Mouse (Mus musculus) cerebellum, adult 11 months (tissue): ENCODE data around the gene Ubc.
"Not testable (repeated sequence)": the region's sequence is repeated elsewhere in the genome, so short reads cannot be mapped to it uniquely, and the experiment has no call there.

ENCODE experiments used
- DNase-seq: peaks from one replicate; pipeline ENCODE4 v3.0.0; 2022

Gene Ubc

DNA sequence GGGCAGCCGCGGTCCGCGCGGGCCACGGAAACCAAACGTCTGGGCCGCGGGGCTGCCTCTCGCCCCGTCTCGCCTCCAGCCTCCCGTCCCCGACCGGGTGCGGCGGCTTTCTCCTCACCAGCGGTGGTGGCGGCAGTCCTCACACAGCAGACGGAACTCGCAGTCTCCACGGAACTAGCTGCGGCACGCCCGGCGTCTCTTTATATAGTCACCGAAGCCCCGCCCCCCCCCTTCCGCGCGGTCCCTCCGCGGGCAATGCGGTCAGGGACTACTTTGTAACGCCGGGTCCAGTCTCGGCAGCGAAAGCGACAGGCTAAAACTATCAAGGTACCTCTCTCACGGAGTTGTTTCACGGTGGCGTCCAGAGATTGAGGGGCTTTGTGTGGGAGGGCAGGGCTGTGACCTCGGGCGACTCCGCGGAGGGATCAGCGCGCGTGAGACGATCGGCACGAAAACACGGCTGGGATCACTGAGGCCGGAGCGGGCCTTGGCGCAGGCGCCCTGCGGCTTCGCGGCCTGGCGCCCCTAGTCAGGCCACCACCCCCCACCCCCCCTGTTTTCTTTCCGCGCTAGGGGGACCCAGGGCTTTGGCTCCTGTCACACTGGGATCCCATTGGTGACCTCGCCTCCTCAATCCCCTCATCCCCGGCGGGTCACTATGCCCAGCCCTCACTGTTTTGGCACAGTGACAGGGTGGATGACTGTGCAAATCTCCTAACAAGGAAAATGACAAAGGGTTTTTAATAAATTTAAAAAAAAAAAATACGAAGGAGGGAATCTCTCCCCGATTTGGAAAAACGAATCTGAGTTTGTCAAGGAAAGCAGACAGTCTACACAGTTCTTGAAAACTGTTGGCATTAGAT is at the start of gene Ubc:
Gene Ubc (minus strand): TSS at position 624 of the 863 bp plus-strand sequence.
- DNase-seq: peak; percentile 83

DNA sequence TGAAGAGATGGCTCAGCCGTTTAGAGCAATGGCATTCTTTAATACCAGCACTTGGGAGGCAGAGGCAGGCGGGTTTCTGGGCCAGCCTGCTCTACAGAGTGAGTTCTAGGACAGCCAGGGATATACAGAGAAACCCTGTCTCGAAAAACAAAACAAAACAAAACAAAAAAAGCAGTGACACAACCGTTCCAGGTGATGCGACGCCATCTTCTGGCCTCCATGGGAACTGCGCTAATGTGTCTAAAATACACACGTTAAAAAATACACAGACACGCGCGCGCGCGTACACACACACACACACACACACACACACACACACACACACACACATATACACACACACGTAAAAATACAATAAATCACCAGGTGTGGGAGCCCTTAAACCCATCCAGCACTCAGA is 44.3 kb upstream of the Ubc start:
- not testable (repeated sequence) for DNase-seq

DNA sequence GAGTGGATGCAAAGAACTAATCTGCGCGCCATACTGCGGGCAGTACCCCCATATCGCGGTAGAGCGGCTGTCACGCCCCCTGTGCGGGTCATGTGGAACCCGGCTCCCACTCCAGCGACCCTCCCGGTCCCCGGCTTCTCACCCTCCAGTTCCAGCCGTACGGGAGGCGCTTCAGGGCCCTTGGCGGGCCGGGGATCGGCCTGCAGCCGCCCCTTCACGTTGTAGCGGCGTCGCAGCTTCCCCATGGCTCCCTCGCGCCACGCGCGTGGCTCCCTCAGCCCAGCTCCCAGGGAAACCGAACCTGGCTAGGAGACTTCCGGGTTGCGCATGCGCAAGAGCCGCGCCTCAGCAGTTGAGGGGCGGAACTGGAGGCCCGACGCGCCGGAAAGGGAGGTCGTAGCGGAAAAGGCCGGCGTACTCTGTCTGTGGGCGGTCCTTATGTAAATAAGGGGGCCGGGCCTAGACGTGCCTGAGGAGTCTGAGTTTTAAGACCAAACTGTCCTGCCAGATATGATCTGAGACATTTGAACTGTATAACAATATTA is 43.9 kb upstream of the Ubc start, which contains the start of gene Dhx37:
Gene Dhx37 (minus strand): TSS at position 329 of the 545 bp plus-strand sequence.
- peak; percentile 93 for DNase-seq

DNA sequence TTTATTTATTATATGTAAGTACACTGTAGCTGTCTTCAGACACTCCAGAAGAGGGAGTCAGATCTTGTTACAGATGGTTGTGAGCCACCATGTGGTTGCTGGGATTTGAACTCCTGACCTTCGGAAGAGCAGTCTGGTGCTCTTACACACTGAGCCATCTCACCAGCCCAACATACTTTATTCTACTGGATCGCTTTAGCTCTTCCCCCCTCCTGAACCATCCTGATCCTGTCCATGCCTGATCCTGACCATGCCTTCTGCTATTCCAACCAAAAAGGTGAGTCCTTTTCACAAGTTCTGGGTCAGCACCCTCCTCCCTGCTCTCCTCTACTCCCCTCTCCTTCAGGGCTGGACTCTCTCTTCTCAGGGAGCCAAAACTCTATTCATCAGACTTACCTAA is 42.3 kb upstream of the Ubc start:
- not testable (repeated sequence) for DNase-seq

DNA sequence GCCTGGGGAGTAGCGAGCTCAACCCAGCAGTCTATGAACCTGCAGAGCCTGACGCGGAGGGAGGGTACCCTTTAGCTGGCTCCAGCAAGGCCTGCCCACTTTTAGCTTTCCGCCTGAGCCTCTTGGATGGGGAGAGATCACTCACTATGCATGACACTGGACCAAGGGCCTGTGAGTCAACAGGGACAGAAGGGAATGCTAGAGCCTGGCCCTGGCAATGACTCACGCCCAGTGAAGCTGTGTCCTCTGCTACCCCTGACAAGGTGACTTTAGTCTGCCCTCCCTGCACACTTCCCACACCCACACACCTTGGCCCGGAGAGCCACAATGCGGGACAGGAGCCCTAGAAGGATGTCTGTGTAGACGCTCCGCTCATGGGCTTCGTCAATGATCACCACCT is 36.3 kb upstream of the Ubc start:
- DNase-seq: no peak

DNA sequence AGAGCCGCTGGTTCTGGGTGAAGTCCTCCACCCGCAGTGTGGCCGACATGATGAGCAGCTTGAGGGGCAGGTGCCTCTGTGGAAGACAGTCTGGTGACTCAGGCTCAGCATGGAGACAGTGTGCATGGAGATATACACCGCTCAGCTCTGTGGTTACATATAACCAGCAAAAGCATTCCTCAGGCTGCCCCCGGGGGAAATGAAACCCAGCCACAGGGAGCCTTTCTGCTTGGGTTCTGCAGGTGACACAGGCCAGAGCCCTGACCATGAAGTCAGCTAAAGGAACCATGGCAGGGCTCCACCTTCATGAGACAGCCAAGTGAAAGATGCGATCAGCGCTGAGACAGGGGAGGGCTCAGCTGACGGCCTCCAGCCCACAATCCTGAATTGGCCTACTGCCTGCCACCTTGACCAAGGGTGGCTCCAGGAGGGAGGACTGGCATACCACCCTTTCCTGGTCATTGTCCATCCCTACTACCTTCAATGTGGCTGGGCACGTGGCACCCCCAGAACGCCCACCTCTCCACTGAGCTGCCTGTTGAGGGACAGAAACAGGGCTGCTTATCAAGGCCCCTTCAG is 35.8 kb upstream of the Ubc start:
- no peak for DNase-seq

DNA sequence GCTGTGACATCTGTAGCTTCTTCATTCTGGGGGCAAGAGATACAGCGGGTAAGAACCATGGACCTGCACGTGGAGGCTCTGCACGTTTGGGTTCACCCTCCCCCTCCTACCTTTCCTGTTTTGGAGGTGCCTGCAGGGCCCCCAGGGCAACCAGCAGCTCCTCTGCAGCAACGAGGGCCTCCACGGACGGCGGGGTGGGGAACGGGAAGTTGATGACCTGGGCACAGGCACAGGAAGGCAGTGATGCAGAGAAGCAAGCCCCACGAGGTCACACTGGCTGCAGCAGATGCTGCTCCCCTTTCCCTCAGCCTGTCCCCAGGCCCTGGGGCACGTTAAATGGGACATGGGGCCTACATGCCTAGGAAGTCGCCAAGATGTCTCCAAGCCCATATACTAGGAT is 29.1 kb upstream of the Ubc start:
- no peak for DNase-seq

DNA sequence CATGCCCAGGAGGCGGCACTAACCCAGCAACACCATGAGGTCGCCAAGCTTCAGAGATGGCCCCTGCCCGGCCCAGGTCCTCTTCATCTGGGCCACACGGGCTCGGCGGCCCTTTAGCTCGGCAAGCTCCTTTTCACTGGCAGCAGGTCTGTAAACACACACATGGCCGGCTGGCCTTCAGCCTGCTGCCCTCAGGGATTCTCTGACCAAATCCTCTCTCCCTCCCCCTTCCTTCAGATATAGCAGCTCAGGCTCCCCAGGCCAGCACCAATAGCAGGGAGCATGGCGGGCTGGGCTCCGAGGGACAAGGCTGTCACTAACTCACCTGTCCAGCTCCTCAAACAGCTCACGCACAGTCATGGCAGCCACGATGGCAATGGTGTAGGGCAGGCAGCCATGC is 28.6 kb upstream of the Ubc start:
- DNase-seq: peak; percentile 61

DNA sequence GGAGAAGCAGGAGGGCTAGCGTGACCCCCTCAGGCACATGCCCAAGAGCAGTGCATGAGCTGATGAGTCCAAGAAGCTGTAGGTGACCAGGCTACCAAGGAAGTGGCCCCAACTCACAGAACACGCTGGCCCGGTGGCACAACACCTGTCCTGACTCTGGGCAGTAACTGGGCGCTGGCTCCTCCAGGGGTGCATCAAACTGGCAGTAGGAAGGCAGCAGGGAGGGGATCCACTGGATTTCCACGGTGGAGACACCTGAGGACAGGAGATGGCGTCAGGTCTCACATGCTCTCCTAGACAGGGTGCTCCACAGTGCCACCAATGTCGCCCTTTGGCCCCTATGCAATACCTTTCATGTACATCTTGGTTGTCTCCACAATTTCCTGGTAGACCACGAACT is 26.2 kb upstream of the Ubc start:
- no peak for DNase-seq

DNA sequence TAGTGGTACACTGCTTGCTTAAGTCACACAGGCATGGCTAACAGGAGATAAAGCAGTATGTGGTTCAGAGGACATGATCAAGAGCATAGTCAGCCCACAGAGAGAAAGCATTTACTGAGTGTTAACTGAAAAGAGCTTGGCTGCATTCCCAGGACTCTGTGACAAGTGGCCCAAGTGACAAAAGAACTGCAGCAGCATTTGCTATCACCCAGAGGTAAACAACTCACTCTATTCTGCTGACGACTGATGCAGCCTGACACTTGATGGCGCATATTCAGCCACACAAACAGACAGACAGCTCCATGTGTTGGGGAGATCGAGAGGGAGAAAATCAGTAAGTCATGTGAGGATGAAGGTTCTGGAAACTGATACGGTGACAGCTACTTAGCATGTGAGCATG is 23.8 kb upstream of the Ubc start:
- DNase-seq: no peak

DNA sequence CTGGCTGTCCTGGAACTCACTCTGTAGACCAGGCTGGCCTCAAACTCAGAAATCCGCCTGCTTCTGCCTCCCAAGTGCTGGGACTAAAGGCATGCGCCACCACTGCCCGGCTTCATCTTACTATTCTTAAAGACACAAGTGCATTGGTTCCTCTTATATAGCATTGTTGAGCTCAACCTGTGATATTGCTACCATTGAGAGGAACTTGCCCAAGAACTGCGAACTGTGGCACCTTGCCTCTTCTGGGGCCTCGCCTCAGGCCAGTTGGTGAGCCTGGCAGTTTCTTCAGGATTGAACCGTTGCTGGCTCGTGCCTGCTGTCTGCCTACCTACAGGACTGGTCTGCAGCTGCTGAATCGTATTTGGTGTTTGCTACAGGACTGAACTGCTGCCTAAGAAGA is 22.5 kb upstream of the Ubc start:
- DNase-seq: not testable (repeated sequence)

DNA sequence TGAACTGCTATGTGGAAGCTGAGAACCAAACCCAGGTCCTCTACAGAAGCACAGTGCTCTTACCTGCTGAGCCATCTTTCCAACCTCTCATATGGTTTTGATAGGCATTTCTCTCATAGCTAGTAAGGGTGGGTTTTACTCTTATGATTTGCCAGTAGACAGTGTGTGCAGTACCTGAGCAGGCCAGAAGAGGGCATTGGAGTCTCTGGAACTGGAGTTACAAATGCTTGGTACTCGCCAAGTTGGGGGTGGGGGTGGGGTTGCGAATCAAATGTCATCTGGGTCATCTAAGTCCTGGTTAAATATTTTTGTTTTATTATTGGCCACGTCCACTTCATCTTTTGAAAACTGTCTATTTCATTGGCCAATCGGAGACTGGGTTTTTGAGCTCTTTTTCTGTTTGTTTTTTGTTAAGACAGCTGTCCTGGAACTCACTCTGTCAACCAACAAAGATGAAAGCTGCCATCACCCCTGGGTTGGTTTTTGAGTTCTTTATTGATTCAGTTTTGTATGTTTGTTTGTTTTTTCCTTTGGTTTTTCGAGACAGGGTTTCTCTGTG is 22.0 kb upstream of the Ubc start:
- DNase-seq: no peak

DNA sequence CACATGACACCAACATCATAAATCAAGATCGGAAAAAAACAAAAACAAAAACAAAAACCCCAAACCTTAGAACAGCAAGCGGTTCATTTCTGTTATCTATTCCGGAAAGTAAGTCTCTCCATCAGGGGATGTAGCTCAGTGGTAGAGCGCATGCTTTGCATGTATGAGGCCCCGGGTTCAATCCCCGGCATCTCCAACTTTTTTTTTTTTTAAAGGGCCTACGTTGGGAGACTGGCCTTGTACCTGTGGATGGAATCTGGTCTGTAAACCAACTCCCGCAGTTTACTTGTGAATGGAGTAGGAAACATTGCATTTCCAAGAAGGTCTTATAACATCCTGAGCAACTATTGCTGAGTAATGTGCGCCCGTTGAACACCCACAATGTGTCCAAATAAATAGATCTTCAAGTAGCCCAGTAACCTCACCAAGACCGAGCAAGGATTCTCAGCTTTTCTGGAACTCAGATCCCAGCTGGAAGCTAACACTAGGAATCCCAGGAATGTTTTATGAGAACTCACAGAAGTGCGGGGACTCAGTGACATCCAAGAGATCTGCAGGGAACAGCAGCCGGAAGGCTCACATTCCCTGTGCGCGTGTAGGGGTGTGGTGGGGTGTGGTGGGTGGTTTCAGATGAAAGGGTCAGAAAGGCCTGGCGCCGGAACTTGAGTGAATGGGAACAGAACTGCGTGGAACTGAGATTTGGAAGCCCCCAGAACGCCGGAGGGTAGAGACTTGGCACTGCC is 19.5 kb upstream of the Ubc start:
- DNase-seq: no peak

DNA sequence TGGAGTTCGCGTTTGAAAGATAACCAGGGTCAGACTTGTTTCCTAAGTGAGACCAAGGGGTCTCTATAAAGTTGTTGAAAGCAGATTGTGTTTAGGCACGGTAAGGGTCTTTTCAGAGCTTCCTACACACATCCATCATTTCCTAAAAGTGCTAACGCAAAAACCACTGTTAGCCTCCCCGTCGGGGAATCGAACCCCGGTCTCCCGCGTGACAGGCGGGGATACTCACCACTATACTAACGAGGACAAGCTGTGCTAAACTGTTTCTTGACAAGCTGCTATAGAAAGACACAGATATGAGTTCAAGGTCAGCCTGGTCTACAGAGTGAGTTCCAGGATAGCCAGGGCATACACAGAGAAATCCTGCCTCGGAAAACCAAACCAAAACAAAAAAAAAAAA is 18.8 kb upstream of the Ubc start:
- peak; percentile 60 for DNase-seq

DNA sequence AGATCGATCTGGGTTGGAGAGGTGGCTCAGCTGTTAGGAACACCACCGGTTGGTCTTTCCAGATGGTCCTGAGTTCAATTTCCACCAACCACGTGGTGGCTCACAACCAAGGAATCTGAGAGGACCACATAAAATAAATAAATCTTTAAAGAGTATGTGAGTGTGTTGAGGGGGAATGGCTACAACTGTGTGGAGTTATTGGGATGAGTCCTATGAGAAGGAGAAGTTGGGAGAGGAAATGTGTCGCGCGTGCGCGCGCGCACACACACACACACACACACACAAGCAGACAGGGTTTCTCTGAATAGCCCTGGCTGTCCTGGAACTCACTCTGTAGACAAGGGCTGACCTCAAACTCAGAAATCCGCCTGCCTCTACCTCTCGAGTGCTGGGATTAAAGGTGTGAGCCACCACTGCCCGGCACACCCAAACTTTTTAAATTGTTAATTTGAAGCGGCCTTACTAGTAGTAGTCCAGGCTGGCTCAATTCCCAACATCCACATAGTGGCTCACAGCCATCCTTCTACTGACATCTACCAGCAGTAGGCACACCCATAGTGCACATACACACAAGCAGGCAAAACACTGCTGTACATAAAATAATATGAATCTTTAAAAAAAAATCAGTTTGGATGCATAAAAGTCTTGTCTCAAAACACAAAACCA is 18.0 kb upstream of the Ubc start:
- no peak for DNase-seq

DNA sequence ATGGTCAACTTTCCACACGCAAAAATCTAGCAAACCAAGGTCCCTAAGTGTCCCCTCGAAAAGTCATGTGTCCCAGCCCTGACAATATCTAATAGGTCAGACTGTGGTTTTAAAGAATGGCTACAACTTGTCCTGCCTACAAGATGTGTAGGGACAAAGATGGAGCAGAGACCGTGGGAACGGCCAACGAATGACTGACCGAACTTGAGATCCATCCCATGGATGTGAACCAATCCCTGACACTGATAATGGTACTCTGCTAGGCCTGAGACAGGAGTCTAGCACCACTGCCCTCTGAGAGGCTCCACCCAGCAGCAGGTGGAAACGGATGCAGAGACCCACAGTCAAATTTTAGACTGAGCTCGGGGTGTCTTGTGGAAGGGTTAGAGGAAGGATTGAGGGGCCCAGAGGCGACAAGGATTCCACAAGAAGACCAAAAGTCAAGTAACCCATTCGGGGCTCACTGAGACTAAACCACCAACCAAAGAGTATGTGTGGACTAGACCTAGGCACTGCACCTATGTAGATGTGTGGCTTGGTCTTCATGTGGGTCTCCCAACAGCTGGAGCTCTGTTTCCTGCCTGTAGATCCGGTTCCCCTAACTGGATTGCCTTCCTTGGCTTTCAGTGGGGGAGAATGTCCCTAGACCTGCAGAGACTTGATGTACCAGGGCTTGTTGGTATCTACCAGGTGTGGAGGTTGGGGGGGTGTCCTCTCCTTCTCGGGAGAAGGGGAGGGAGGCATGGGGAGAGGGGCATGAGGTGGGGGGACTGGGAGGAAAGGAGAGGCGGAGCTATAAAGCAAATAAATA is 17.2 kb upstream of the Ubc start:
- no peak for DNase-seq

DNA sequence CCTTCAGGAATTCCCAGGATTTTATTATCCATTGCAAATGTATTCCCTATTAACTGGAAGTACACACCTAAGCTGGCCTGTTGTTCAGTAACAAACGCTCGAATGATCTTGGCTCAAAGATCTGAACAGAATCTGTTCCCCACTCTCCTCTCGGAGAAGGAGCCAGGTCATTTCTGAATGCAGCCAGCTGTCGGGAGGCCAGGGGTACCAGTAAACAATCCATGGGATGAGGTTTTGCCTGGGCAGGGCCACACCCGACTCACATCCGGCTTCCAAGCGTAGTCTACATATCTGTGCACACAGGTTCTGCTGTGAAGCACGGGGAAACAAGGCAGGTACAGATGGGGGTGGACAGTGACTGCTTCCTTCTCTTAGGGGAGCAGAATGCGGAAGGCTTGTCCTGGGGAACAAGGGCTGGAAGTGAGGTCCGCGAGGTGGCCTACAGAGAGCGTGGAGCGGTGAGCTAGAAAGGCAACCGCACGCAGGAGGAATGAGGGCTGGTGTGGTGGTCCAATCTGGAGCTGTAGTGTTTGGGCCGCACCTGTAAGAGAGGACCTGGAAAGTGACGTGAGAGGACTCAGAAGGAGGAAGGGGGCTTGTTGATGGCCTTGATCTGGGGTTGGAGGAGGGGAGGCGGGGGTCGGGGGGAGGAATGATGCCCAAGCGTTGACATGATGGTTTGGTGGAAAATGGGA is 16.5 kb upstream of the Ubc start:
- peak; percentile 60 for DNase-seq

DNA sequence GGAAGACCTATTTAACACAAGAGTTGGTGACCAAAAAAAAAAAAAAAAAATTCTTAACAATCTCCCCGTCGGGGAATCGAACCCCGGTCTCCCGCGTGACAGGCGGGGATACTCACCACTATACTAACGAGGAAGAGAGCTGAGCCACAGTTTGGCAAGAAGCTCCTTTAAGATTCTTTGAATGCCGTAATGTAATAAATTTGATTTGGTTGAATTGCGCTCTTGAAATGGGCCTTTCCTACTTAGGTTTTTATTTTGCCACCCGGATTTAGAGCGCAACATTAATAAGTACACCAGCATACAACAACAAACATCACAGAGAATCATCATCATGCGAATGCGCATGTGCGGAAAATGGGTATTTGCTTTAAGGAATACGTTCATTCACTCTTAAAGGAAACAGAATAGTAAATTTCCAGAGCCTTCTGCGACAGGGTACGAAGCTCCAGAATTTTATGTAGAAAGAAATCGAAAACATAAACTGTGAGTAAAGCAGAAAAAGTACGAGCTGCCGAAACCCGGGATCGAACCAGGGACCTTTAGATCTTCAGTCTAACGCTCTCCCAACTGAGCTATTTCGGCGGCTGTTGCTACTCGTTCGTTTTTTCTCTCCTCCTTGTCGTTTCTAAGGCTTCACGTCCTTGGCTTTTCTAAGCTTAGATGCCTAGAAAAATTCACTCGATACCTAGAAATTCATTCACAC is 15.7 kb upstream of the Ubc start:
- peak; percentile 83 for DNase-seq

DNA sequence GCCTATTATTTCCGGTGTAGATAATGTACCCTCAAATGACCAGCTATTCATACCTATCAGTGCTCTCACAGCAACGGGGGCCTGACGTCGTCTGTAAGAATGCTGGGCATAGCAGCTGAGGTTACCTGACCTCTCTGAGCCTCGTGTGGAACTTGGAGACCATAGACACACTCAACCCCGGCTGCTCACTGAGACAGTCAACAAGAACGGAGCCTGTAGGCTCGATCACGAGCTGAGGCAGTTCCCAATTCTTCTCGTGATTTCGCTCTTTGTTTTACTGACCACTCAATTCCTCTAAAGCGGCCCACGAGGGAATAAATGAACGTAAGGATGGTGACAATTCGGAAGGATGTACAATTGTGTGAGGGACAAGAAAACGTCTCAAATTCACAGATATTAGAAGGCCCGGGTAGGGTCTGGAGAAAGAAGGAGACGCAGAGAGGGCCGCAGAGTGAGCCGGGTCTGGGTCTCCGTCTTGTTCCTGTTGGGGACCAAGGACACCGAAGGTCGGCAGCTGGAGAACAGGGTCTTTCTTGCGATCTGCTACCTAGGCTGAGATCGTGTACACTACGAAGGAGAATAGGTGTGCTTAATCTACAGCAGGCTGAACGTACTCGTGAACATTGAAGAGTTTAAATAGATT is 15.0 kb upstream of the Ubc start:
- no peak for DNase-seq

DNA sequence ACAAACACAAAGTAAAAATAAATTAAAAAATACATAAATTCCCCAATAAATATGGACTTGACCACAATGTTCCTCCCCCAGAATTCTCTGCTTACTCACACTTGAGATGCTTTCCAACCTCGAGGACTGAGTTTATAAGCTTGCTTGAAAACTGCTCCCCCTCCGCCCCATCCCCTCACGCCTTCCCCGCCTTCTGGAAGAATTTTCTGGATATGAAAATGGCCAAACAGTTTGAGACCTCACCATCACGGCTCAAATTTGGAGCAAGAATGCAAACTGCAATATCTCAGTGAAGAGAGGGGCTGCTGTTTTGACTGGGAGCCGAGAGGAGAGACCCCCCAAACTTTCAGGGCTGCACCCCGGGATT is 14.5 kb upstream of the Ubc start:
- DNase-seq: no peak
